Mouse (Mus musculus): Measurements from ENCODE around the gene Arhgap23. TPM values are rescaled to one million over a fixed set of nuclear protein-coding genes. Genes with fewer than 3 reads are reported as not detected.

Gene Arhgap23
- polyA plus RNA-seq, 1 experiment from 2014 or later, result 6.8 TPM

DNA sequence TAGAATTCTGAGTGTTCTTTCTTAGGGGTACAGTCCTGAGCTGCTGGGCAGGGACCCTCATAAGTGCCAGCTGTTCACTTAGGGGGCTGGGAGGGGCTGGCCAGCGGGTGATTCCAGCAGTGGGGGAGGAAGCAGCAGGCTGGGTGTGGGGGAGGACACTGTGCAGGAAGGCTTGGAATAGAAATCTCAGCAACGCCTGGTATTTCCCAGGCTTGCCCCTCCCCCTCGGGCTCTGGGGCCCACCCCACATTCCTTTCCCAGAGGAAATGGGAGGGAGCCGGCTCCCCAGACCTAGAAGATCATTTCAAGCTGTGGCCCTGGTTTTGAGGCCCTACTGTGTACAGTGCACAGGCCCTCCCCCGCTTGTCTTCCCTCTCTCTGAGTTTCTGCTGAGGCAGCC lies 22.4 kb downstream of the Arhgap23 start:
- peaks cover 2% of the 10 kb centered on the region; the same call in 1 of the 2 replicates for H3K36me3 ChIP-seq
- ATAC-seq (ENCODE audit: low read depth) (no peak), DNase-seq (no peak)
- H3K27ac ChIP-seq, result peak overlapping the region; percentile 100
- H3K9ac ChIP-seq, result peak overlapping the region; percentile 100
- H3K4me2 ChIP-seq, result no peak overlapping the region
- 43% methylated on average over 5 of the region's 5 CpGs for WGBS (ENCODE audit: insufficient replicate concordance)
- H3K27me3 ChIP-seq, result no peaks in the 10 kb centered on the region
- no peak overlapping the region for H3K4me3 ChIP-seq (replicated peaks)
- no peaks in the 10 kb centered on the region for H3K9me3 ChIP-seq (replicated peaks)
- H3K4me1 ChIP-seq (replicated peaks), result peaks cover 98% of the 10 kb centered on the region

DNA sequence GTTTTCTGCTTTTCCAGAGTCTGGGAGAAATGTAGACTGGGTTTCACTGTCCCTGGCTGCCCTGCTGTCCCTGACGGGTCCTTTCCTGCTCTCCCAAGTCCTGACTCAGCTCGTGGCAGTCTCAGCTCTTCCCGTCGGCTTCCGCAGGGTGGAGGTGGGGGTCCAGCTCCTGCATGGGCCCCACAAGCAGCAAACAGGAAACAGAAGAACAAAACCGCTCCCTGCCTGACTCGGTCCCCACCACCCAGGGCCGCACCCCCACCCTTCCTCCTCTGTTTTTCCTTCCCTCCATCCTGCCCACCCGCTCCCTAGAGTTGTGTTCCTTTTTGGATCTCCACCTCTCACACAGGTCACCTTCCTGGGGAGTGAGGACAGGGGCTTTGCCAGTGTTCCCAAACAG lies 23.5 kb downstream of the Arhgap23 start:
- Histone ChIP-seq H3K9me3 (replicated peaks) (no peaks in the 10 kb centered on the region), H3K9ac (peak overlapping the region; percentile 100), H3K4me2 (peak overlapping the region; percentile 95), H3K4me1 (replicated peaks) (peaks cover 99% of the 10 kb centered on the region), H3K27ac (peak overlapping the region; percentile 100), H3K36me3 (peaks cover 10% of the 10 kb centered on the region), H3K4me3 (replicated peaks) (no peak overlapping the region), H3K27me3 (no peaks in the 10 kb centered on the region)
- WGBS (ENCODE audit: insufficient replicate concordance), result 36% methylated on average over 9 of the region's 9 CpGs
- DNase-seq, result no peak
- ATAC-seq (ENCODE audit: low read depth), result no peak

DNA sequence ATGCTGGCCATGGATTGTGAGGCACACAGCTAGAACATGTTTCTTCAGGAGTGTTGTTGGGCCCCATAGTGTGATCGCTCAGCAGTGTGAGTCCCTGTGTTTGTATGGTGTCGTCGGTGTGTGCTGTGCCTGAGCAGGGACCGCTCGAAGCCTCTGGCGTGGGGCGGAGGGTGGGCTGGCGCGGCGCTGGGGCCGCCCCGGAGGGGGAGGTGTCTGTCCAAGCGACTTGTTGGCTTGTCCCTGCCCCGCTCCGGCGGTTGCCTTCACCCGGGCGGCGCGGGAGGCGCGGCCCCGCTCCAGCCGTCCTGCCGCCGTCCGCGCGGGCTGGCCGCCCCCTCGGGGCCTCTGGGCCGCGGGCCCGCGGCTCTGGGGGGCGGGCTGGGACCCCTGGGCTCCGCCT lies 24.6 kb downstream of the Arhgap23 start:
- H3K27me3 ChIP-seq, result no peaks in the 10 kb centered on the region
- H3K36me3 ChIP-seq, result peaks cover 21% of the 10 kb centered on the region
- under 1% methylated on average over 33 of the region's 37 CpGs for WGBS (ENCODE audit: insufficient replicate concordance)
- ATAC-seq (ENCODE audit: low read depth) (peak; percentile 68), DNase-seq (peak; percentile 79)
- peaks cover 99% of the 10 kb centered on the region for H3K4me1 ChIP-seq (replicated peaks)
- peak overlapping the region; percentile 100 for H3K27ac ChIP-seq
- H3K4me3 ChIP-seq (replicated peaks), result peak overlapping the region; percentile 100
- peak overlapping the region; percentile 95 for H3K4me2 ChIP-seq
- H3K9ac ChIP-seq, result peak overlapping the region; percentile 100
- H3K9me3 ChIP-seq (replicated peaks), result no peaks in the 10 kb centered on the region

DNA sequence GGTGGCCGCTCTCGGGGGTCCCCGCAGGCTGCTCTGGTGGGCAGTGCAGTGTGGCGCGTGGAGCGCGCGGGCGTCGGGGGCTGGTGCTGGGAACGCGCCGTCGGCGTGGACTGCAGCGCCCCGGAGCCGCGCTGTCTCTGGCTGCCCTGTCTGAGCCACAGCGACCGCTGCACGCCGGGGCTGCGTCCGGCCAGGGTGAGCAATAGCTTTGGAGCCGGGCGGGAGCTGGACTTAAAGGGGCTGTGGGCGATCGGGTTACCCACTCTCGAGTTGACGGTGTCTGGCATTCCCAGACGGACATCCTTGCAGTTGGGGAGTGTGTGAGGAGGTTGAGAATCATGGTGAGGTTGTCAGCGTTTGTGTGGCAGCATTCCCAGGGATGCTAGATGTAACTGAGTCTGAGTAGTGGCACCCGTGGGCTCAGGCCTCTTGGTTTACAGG lies 25.1 kb downstream of the Arhgap23 start:
- DNase-seq (peak; percentile 33), ATAC-seq (ENCODE audit: low read depth) (peak; percentile 41)
- Histone ChIP-seq H3K36me3 (peaks cover 26% of the 10 kb centered on the region), H3K9me3 (replicated peaks) (no peaks in the 10 kb centered on the region), H3K4me3 (replicated peaks) (peak overlapping the region; percentile 100), H3K27ac (peak overlapping the region; percentile 100), H3K4me1 (replicated peaks) (peaks cover 99% of the 10 kb centered on the region), H3K9ac (peak overlapping the region; percentile 100), H3K27me3 (no peaks in the 10 kb centered on the region), H3K4me2 (peak overlapping the region; percentile 95)
- WGBS (ENCODE audit: insufficient replicate concordance), result 0% methylated on average over 34 of the region's 34 CpGs

DNA sequence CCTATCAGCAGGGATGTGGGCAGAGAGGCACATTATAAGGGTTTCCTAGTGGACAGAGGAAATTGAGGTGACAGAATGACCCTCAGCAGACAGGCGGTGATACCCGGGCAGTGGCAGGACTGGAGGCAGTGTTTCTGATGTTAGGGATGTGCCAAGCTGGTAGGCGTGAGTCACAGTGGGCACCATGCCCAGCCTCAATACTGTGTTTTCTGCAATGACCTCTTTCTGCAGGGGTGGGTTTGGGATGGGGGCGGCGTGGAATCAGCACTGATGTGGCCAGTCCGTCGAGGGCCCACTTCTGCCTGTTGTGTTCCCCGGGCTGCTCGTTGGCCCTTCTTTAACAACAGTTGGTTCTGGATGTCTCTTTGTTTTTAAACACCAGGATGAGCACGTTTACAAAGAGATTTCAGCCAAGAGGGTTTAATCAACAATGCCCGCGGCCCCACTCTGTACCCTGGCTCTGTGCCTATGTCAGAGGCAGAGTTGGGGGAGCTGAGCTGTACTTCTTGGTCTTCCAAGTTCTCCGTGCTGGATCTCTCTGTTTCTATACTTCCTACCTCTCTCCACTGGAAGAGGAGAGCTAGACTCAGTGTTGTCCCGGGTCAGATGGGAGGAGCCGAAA lies 25.8 kb downstream of the Arhgap23 start:
- Histone ChIP-seq H3K27me3 (no peaks in the 10 kb centered on the region), H3K4me3 (replicated peaks) (peak overlapping the region; percentile 100), H3K36me3 (peaks cover 32% of the 10 kb centered on the region), H3K9ac (peak overlapping the region; percentile 100), H3K4me1 (replicated peaks) (peaks cover 99% of the 10 kb centered on the region), H3K4me2 (peak overlapping the region; percentile 95), H3K9me3 (replicated peaks) (no peaks in the 10 kb centered on the region), H3K27ac (peak overlapping the region; percentile 100)
- WGBS (ENCODE audit: insufficient replicate concordance), result 22% methylated on average over 15 of the region's 15 CpGs
- DNase-seq, result no peak
- ATAC-seq (ENCODE audit: low read depth), result no peak

DNA sequence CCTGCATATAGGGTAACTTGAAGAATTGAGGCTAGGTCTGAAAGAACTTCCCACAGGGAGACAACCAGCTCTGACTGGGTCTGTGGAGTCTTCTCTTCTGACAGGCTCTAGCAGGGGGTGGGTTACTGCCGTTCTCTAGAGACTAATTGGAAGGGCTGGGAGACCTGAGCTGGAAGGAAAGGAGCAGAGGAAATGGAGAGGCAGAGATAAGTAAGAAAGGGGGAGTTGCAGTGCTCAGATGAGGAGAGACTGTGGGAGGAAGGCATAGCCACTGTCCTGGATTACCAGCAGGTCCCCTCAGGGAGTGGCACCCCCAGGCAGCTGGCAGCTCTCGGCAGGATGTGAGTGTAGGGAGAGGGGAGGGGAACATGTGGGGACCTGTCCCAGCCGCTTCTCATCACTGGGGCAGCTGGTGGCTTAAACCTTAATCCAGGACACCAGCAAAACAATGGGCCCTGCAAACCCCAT lies 26.4 kb downstream of the Arhgap23 start:
- 7% methylated on average over 3 of the region's 3 CpGs for WGBS (ENCODE audit: insufficient replicate concordance)
- Histone ChIP-seq H3K27ac (peak overlapping the region; percentile 100), H3K4me1 (replicated peaks) (peaks cover 99% of the 10 kb centered on the region), H3K9me3 (replicated peaks) (no peaks in the 10 kb centered on the region), H3K9ac (peak overlapping the region; percentile 100), H3K27me3 (no peaks in the 10 kb centered on the region), H3K36me3 (peaks cover 37% of the 10 kb centered on the region), H3K4me3 (replicated peaks) (peak overlapping the region; percentile 100), H3K4me2 (peak overlapping the region; percentile 95)
- ATAC-seq (ENCODE audit: low read depth), result no peak
- DNase-seq, result peak; percentile 56

DNA sequence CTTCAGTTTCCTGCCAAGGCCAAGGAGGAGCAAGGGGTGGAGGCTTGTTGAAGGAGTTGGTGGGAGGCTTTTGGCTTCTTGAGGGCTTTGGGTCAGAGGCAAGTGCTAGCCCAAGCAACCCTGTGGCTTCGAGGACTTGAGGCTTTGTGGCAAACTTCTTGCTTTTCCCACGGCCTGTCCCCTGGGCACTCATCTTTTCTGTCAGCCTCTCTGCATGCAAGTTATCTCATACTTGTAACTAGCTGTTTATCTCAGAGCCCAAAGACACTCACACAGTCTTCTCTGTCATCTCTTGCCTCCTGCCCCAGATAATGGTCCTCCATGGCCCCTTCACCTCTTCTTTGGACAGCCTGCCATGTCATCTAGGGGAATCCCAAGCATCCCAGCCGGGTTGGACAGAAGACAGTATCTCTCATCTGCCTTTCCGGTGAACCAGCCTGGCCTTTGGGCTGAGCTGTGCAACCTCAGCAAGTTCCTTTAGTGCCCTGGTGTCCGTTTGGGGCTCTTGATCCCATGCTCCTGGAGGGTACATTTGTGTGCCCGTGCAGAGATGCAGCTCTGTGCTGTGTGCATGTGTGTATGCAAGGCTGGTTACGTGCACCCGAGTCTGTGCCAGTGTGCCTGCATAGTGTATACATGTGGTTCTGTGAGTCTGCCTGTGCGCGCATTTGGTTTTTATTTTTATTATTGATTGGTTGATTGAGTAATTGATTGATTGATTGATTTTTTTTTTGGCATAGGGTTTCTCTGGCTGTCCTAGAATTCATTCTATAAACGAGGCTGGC lies 27.8 kb downstream of the Arhgap23 start:
- H3K4me3 ChIP-seq (replicated peaks), result peak overlapping the region; percentile 100
- DNase-seq (peak; percentile 72), ATAC-seq (ENCODE audit: low read depth) (peak; percentile 35)
- 38% methylated on average over 11 of the region's 11 CpGs for WGBS (ENCODE audit: insufficient replicate concordance)
- H3K9ac ChIP-seq, result peak overlapping the region; percentile 100
- H3K4me1 ChIP-seq (replicated peaks), result peaks cover 99% of the 10 kb centered on the region
- peak overlapping the region; percentile 100 for H3K27ac ChIP-seq
- peaks cover 51% of the 10 kb centered on the region for H3K36me3 ChIP-seq
- no peaks in the 10 kb centered on the region for H3K27me3 ChIP-seq
- no peaks in the 10 kb centered on the region for H3K9me3 ChIP-seq (replicated peaks)
- peak overlapping the region; percentile 95 for H3K4me2 ChIP-seq

DNA sequence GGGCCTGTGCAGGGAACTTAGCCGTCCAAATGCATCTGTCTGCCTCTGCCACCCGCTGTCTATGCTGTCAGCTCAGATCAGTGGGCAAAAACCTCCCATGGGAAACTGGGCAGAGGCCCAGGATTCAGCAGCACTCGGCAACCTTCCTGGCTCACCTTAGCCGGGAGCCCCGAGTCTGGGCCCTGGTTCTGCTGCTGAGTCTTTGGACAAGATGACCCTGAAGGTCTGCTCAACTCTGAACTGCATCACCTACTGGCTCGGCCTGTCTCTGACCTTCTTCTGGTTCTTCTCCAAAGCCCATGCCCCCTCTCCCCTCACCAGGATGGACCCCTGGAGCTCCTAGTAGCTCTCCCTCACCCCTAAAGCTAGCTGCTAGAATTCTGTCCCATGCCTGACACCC lies 30.3 kb downstream of the Arhgap23 start:
- Histone ChIP-seq H3K9me3 (replicated peaks) (no peaks in the 10 kb centered on the region), H3K36me3 (peaks cover 76% of the 10 kb centered on the region), H3K4me1 (replicated peaks) (peaks cover 100% of the 10 kb centered on the region), H3K27me3 (no peaks in the 10 kb centered on the region), H3K27ac (peak overlapping the region; percentile 100), H3K4me2 (peak overlapping the region; percentile 95), H3K9ac (peak overlapping the region; percentile 100), H3K4me3 (replicated peaks) (peak overlapping the region; percentile 100)
- DNase-seq (no peak), ATAC-seq (ENCODE audit: low read depth) (no peak)
- WGBS (ENCODE audit: insufficient replicate concordance), result 50% methylated on average over 6 of the region's 6 CpGs

DNA sequence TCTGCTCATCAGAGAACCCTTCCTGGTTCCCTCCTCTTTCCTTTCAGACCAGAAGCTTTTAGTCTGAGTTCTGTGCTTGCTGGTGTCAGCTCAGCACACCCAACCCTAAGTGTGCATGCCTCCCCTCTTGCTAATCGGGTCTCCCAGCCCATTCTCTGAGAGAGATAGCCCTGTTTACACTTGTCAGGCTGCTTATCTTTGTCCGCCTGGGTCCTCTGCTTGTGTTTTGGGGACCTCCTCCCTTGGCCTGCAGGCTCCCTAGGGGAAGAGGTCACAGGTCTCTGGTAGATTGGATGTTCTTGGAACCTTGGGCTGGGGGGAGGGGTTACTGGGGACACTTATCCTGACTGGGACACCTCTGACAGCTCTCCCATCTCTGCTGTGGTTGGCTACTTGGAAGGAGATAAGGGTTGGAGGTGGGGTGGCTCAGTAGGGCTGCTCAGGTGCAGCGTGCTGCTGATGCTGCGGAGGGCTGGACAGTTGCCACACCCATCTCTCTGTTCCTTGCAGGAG lies 30.7 kb downstream of the Arhgap23 start:
- Histone ChIP-seq H3K27me3 (no peaks in the 10 kb centered on the region), H3K9me3 (replicated peaks) (no peaks in the 10 kb centered on the region), H3K9ac (peak overlapping the region; percentile 100), H3K4me2 (peak overlapping the region; percentile 95), H3K36me3 (peaks cover 81% of the 10 kb centered on the region), H3K27ac (peak overlapping the region; percentile 100), H3K4me3 (replicated peaks) (peak overlapping the region; percentile 100), H3K4me1 (replicated peaks) (peaks cover 100% of the 10 kb centered on the region)
- peak; percentile 85 for ATAC-seq (ENCODE audit: low read depth)
- WGBS (ENCODE audit: insufficient replicate concordance), result 19% methylated on average over 4 of the region's 4 CpGs
- DNase-seq, result peak; percentile 94

DNA sequence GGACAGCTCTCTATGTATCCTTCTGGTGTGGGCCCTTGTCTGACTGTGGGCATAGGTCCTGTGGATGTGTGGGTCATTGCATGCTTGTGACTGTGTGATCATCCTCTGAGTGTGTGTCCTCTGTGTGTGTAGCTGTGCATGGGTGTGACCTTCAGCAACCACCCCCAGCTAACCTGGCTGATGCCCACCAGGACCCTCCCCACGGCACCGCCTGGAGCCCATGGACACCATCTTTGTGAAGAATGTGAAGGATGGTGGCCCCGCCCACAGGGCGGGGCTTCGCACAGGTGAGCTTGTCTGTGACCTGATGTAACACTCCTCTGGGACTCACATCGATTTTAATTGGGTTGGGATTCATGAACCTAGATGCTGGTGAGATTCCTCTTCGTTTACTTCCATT lies 32.6 kb downstream of the Arhgap23 start:
- Histone ChIP-seq H3K27ac (peak overlapping the region; percentile 100; the same call in 1 of the 2 replicates), H3K4me3 (replicated peaks) (no peak overlapping the region), H3K9ac (peak overlapping the region; percentile 100; the same call in 1 of the 2 replicates), H3K27me3 (no peaks in the 10 kb centered on the region), H3K9me3 (replicated peaks) (no peaks in the 10 kb centered on the region), H3K36me3 (peaks cover 97% of the 10 kb centered on the region), H3K4me1 (replicated peaks) (peaks cover 96% of the 10 kb centered on the region), H3K4me2 (peak overlapping the region; percentile 95)
- no peak for ATAC-seq (ENCODE audit: low read depth)
- WGBS (ENCODE audit: insufficient replicate concordance), result 75% methylated on average over 7 of the region's 7 CpGs
- DNase-seq, result no peak
